Mouse (Mus musculus) E14TG2a.4 (cell line): Measurements from ENCODE around the gene Dmbt1.

ENCODE experiments used
- CTCF ChIP-seq: conservative IDR thresholded peaks from 2 replicates; pipeline ENCODE4 v1.5.1; 2014; ENCODE audit warnings: low read length
- NANOG ChIP-seq: IDR thresholded peaks from 2 replicates; pipeline ENCODE4 v1.6.1; 2014; ENCODE audit warnings: borderline replicate concordance, low read length, mixed read lengths
- POU5F1 ChIP-seq: IDR thresholded peaks from 2 replicates; pipeline ENCODE4 v1.6.1; 2014; ENCODE audit warnings: low read length, borderline replicate concordance

DNA sequence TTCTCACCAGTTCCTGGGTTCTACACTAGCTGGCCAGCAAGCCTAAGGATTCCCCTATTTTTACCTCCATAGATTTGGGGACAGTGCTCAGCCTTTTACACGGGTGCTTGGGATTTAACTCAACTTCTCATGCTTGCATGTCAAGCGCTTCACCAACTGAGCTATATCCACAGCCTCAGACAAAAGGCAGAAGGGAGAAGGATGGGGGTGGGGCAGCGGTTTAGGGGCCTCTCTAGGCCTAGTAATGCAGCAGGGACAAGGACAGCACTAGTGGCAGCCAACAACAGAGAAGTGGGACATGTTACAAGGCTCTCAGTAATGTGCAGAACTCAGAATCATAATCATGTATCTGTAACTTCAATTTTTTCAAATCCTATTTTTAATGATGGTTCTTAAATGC is 135.9 kb downstream of the Dmbt1 start:
- TF ChIP-seq CTCF (no peak), POU5F1 (no peak), NANOG (no peak)
